Mouse (Mus musculus) hindbrain, embryonic 12.5 days (tissue): ENCODE measurements at regions not wholly inside any gene's neighbourhood (a gene's known extent, or its start where the extent isn't known, plus 50 kb on each side); places are given as distances from the start of the nearest gene placed in this dataset.

Experiments
- ATAC-seq: fragments of 200-750 bp; cut with Nextera tagmentation; 2 replicates; pipeline ENCODE4 v1.8.0; 2017; ENCODE audit warnings: moderate TSS enrichment; ENCODE audit not compliant: low FRiP score
- H3K27ac ChIP-seq: fragments of 300-500 bp; sonication (generic); 2 replicates; pipeline ENCODE4 v1.5.1; 2016; ENCODE audit warnings: mild to moderate bottlenecking
- H3K27me3 ChIP-seq: fragments of 300-500 bp; sonication (generic); 2 replicates; pipeline ENCODE4 v1.6.1; 2016; ENCODE audit warnings: mild to moderate bottlenecking
- H3K36me3 ChIP-seq: fragments of 300-500 bp; sonication (generic); 2 replicates; pipeline ENCODE4 v1.6.1; 2016; ENCODE audit warnings: mild to moderate bottlenecking
- H3K4me1 ChIP-seq: fragments of 300-500 bp; sonication (generic); 2 replicates; pipeline ENCODE4 v1.6.1; 2016
- H3K4me2 ChIP-seq: fragments of 300-500 bp; sonication (generic); replicated peaks from 2 replicates; pipeline ENCODE4 v1.6.1; 2016; ENCODE audit warnings: mild to moderate bottlenecking
- H3K4me3 ChIP-seq: fragments of 300-500 bp; sonication (generic); 2 replicates; pipeline ENCODE4 v1.5.1; 2016; ENCODE audit warnings: mild to moderate bottlenecking
- H3K9ac ChIP-seq: fragments of 300-500 bp; sonication (generic); 2 replicates; pipeline ENCODE4 v1.6.1; 2016; ENCODE audit warnings: mild to moderate bottlenecking, moderate library complexity
- H3K9me3 ChIP-seq: fragments of 300-500 bp; sonication (generic); replicated peaks from 2 replicates; pipeline ENCODE4 v1.6.1; 2016; ENCODE audit warnings: mild to moderate bottlenecking
- WGBS: fragments of 180-500 bp; shearing (Covaris S2); methylation state at CpG from one replicate; pipeline ENCODE4 v1.1.7; 2016; 5-methylcytosine and 5-hydroxymethylcytosine counted together

DNA sequence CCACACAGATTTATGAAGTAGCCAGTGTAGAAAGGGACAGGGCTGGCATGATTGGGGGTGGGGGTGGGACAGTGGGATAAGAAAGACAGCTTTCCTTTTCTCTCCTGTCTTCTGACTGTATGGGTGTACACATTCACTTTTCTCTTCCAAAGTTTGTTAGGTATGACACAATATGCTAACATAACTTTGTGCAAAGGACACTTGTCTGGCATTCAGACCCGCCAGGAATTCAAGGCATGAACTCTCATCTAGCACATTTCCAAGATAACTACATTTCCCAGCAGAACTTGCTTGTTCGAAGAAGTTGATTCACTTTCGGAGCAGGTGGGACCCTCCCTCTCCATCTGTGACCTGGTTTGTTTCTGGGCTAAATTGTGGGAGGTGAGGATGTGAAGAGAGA, 289.7 kb downstream of the Hlx start:
- ATAC-seq, result no peak
- H3K36me3 ChIP-seq, result no peaks in the 10 kb centered on the region
- no peak overlapping the region for H3K4me2 ChIP-seq
- H3K27me3 ChIP-seq, result no peaks in the 10 kb centered on the region
- H3K4me1 ChIP-seq, result peaks cover 6% of the 10 kb centered on the region
- H3K27ac ChIP-seq, result no peak overlapping the region
- no peak overlapping the region for H3K4me3 ChIP-seq
- H3K9ac ChIP-seq, result no peak overlapping the region
- H3K9me3 ChIP-seq, result no peaks in the 10 kb centered on the region
- WGBS, result 88% methylated on average over 3 of the region's 3 CpGs

DNA sequence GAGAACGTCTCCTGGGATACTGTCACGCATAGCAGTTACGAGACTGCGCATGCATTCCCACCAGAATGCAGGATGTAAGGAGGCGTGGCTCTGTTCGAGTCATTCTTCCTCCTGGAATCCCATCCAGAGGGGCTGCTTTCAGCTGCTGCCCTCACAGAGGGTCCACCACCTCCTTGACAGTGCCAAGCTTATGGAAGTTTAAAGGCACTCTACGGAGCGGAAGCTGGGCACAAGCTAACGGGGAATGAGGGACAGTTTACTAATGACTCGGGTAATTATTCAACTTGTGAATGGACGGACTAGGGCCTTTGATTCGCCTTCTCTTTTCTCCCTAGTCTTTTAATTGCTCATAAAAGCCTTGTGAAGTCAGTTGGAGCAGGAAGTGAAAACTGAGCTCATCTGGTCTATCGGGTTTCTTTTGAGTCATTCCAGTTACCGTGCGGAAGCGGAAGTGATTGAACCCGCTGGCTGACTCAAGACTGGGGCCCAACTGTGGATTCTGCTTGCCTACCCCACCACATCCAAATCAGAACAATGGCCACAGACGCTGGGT, 291.3 kb downstream of the Hlx start:
- H3K4me3 ChIP-seq, result peak overlapping the region; percentile 17; the same call in 1 of the 2 replicates
- H3K36me3 ChIP-seq, result no peaks in the 10 kb centered on the region
- 34% methylated on average over 18 of the region's 18 CpGs for WGBS
- H3K4me2 ChIP-seq, result peak overlapping the region; percentile 49
- H3K9ac ChIP-seq, result no peak overlapping the region
- H3K27ac ChIP-seq, result no peak overlapping the region
- peak; percentile 58 for ATAC-seq
- H3K9me3 ChIP-seq, result no peaks in the 10 kb centered on the region
- no peaks in the 10 kb centered on the region for H3K27me3 ChIP-seq
- peaks cover 6% of the 10 kb centered on the region for H3K4me1 ChIP-seq

DNA sequence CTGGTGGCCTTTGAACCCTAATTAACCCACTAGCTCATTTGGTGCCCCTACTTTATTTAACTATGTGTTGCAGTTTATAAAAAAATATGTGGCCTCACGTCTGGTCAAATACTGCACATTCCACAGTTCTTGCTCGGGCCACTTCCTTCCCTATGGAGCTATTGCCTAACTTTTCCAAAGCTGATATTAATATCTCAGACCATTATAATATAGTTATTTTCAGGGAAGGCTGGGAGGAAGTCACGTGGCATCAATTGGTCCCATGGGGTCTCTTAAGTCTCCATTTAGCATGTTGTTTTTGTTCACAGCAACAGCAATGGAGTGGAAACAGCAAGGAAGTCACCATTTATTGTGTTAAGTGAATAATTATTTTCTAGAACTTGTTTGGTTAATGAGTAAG, 292.9 kb downstream of the Hlx start:
- 64% methylated on average over 3 of the region's 3 CpGs for WGBS
- Histone ChIP-seq H3K4me2 (no peak overlapping the region), H3K36me3 (no peaks in the 10 kb centered on the region), H3K9me3 (no peaks in the 10 kb centered on the region), H3K4me3 (no peak overlapping the region), H3K27ac (no peak overlapping the region), H3K27me3 (no peaks in the 10 kb centered on the region), H3K4me1 (peaks cover 6% of the 10 kb centered on the region), H3K9ac (no peak overlapping the region)
- ATAC-seq, result no peak

- no peak overlapping the region for H3K4me3 ChIP-seq
- no peak overlapping the region for H3K9ac ChIP-seq
- no peak for ATAC-seq
- no peaks in the 10 kb centered on the region for H3K9me3 ChIP-seq
- peaks cover 5% of the 10 kb centered on the region for H3K4me1 ChIP-seq
- WGBS, result 85% methylated on average over 3 of the region's 3 CpGs
- H3K27ac ChIP-seq, result no peak overlapping the region
- H3K27me3 ChIP-seq, result no peaks in the 10 kb centered on the region
- no peak overlapping the region for H3K4me2 ChIP-seq
- H3K36me3 ChIP-seq, result no peaks in the 10 kb centered on the region
Observed at GRCm38 (mm10) chr1:184436387-184436786, 296.0 kb downstream of the Hlx start.

DNA sequence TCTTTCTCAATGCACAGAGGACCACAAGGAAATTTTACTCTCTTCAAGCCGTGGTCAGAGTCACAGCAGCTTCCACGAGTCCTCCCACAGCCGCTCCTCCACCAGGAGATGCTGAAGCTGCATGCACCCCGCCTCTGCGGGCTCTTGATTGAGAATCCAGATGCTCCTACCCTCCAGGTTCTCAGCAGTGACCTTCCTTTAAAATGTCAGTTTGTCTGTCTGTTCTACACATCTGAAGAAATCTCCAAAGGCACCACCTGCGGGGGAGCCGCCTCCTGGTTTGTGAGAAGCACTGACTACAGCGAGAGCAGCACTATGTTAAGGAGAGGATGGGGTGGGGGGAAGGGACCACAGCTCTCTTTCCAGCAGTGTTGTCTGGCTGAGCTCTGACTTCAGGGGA, 303.8 kb downstream of the Hlx start:
- Histone ChIP-seq H3K27me3 (no peaks in the 10 kb centered on the region), H3K9ac (no peak overlapping the region), H3K4me1 (no peaks in the 10 kb centered on the region), H3K27ac (no peak overlapping the region), H3K9me3 (no peaks in the 10 kb centered on the region), H3K4me2 (no peak overlapping the region), H3K4me3 (no peak overlapping the region), H3K36me3 (no peaks in the 10 kb centered on the region)
- WGBS, result 32% methylated on average over 8 of the region's 8 CpGs
- ATAC-seq, result no peak

GRCm38 (mm10) chr1:184428035-184428434, 304.4 kb downstream of the Hlx start:
- ATAC-seq, result no peak
- Histone ChIP-seq H3K9ac (no peak overlapping the region), H3K27ac (no peak overlapping the region), H3K36me3 (no peaks in the 10 kb centered on the region), H3K9me3 (no peaks in the 10 kb centered on the region), H3K4me3 (no peak overlapping the region), H3K4me2 (no peak overlapping the region), H3K4me1 (no peaks in the 10 kb centered on the region), H3K27me3 (no peaks in the 10 kb centered on the region)
- 75% methylated on average over 3 of the region's 3 CpGs for WGBS

GRCm38 (mm10) chr1:184425694-184426093, 306.7 kb downstream of the Hlx start:
- ATAC-seq, result no peak
- 98% methylated on average over 1 of the region's 1 CpGs for WGBS
- Histone ChIP-seq H3K4me2 (no peak overlapping the region), H3K27me3 (no peaks in the 10 kb centered on the region), H3K27ac (no peak overlapping the region), H3K9ac (no peak overlapping the region), H3K36me3 (no peaks in the 10 kb centered on the region), H3K4me3 (no peak overlapping the region), H3K4me1 (no peaks in the 10 kb centered on the region), H3K9me3 (no peaks in the 10 kb centered on the region)

DNA sequence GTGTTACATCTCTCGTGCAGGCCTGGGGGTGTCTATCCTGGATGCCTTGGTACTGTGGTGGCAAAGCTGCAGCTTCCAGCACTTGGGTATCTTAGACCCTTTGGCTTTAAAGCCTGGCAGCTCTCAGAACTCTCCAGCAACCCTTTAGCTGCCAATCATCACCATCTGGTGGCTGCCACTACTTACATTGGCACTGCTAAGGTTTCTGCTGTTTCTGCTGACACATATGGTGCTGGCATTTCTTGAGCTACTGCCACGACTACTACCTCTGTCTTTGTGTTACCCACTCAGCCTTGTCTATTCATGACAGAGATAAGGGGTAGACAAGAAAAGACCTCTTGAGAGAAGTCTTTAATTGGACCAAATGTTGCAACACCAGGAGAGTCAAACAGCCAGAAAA, 308.4 kb downstream of the Hlx start:
- H3K9ac ChIP-seq, result no peak overlapping the region
- H3K36me3 ChIP-seq, result no peaks in the 10 kb centered on the region
- no peak for ATAC-seq

GRCm38 (mm10) chr1:184412596-184412995, 319.8 kb downstream of the Hlx start:
- Histone ChIP-seq H3K4me3 (no peak overlapping the region), H3K27ac (no peak overlapping the region), H3K27me3 (no peaks in the 10 kb centered on the region), H3K36me3 (no peaks in the 10 kb centered on the region), H3K4me2 (no peak overlapping the region), H3K9ac (no peak overlapping the region), H3K9me3 (no peaks in the 10 kb centered on the region), H3K4me1 (no peaks in the 10 kb centered on the region)
- ATAC-seq, result no peak
- WGBS, result 89% methylated on average over 12 of the region's 12 CpGs

More for the DNA sequence above, 308.4 kb downstream of the Hlx start:
- Histone ChIP-seq H3K27me3 (no peaks in the 10 kb centered on the region), H3K4me3 (no peak overlapping the region), H3K9me3 (no peaks in the 10 kb centered on the region), H3K4me2 (no peak overlapping the region), H3K4me1 (no peaks in the 10 kb centered on the region), H3K27ac (no peak overlapping the region)
- WGBS, result 90% methylated on average over 2 of the region's 2 CpGs

- H3K9ac ChIP-seq, result no peak overlapping the region
- no peak overlapping the region for H3K4me3 ChIP-seq
- H3K9me3 ChIP-seq, result no peaks in the 10 kb centered on the region
- no peak for ATAC-seq
- H3K4me2 ChIP-seq, result no peak overlapping the region
- no peaks in the 10 kb centered on the region for H3K36me3 ChIP-seq
- H3K27ac ChIP-seq, result no peak overlapping the region
- no peaks in the 10 kb centered on the region for H3K27me3 ChIP-seq
- no peaks in the 10 kb centered on the region for H3K4me1 ChIP-seq
- WGBS, result 75% methylated on average over 2 of the region's 3 CpGs
Observed at GRCm38 (mm10) chr1:184411066-184411465, 321.4 kb downstream of the Hlx start.

DNA sequence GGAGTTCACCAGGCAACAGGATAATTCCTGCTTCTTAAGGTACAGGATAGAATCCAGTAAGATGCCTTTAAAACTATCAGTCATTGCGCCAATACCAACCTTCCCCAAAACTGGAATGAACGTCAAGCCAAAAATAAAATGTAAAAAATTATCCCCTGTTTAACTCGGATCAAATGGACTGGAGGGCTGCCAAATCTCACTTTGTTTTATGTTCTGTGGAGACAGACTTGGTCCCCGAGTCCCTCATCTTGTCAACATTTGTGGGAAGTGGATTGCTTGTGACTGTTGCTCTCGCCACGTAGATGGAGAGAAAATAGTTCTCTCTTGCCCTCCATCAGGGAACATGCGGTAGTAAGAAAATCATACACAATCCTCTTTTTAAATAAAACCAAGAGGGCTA, 322.4 kb downstream of the Hlx start:
- H3K27me3 ChIP-seq, result no peaks in the 10 kb centered on the region
- no peak for ATAC-seq
- H3K4me3 ChIP-seq, result no peak overlapping the region
- 83% methylated on average over 7 of the region's 7 CpGs for whole genome bisulfite sequencing
- no peak overlapping the region for H3K4me2 ChIP-seq
- no peak overlapping the region for H3K9ac ChIP-seq
- H3K27ac ChIP-seq, result no peak overlapping the region
- H3K4me1 ChIP-seq, result no peaks in the 10 kb centered on the region
- no peaks in the 10 kb centered on the region for H3K36me3 ChIP-seq
- no peaks in the 10 kb centered on the region for H3K9me3 ChIP-seq

GRCm38 (mm10) chr1:184402985-184403384, 329.4 kb downstream of the Hlx start:
- Histone ChIP-seq H3K36me3 (no peaks in the 10 kb centered on the region), H3K9ac (no peak overlapping the region), H3K4me1 (no peaks in the 10 kb centered on the region), H3K9me3 (no peaks in the 10 kb centered on the region), H3K4me3 (no peak overlapping the region), H3K4me2 (no peak overlapping the region), H3K27me3 (no peaks in the 10 kb centered on the region), H3K27ac (no peak overlapping the region)
- ATAC-seq, result no peak
- 87% methylated on average over 6 of the region's 6 CpGs for WGBS

DNA sequence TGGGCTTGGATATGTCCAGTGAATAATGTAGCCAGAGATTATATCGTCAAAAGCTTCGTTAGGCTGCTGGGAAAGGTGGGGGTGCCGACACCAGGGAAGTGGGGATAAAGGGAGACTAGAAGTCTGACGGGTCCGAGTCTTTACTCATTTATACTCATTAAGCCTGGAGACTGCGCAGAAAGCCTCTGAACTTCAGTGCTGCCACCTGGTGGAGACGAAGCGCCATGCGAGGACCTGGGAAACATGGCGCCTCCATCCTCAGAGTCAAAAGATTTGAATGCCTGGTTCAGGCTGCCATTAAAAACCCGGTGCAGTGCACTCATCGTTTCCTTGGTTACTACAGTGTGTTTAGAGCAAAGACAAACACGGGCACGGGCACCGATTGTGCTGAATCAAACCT, 337.2 kb downstream of the Hlx start:
- H3K27me3 ChIP-seq, result no peaks in the 10 kb centered on the region
- no peaks in the 10 kb centered on the region for H3K36me3 ChIP-seq
- H3K4me2 ChIP-seq, result no peak overlapping the region
- H3K4me1 ChIP-seq, result no peaks in the 10 kb centered on the region
- H3K9me3 ChIP-seq, result no peaks in the 10 kb centered on the region
- no peak for ATAC-seq
- no peak overlapping the region for H3K9ac ChIP-seq
- 57% methylated on average over 15 of the region's 15 CpGs for WGBS
- H3K4me3 ChIP-seq, result no peak overlapping the region
- no peak overlapping the region for H3K27ac ChIP-seq
